Mouse (Mus musculus) intestine, embryonic 15.5 days (tissue): ENCODE results near the gene Casc3. TPM values are rescaled to one million over a fixed set of nuclear protein-coding genes. Genes with fewer than 3 reads are reported as not detected.

Experiments
- ATAC-seq: fragments of 200-750 bp; cut with Nextera tagmentation; 2 replicates; pipeline ENCODE4 v1.8.0; 2017; ENCODE audit warnings: moderate TSS enrichment, moderate library complexity
- H3K27ac ChIP-seq: fragments of 300-500 bp; sonication (generic); 2 replicates; pipeline ENCODE4 v1.5.1; 2015; ENCODE audit warnings: mild to moderate bottlenecking, inconsistent platforms
- H3K27me3 ChIP-seq: fragments of 300-500 bp; sonication (generic); replicated peaks from 2 replicates; pipeline ENCODE4 v1.6.1; 2015; ENCODE audit warnings: inconsistent platforms
- H3K36me3 ChIP-seq: fragments of 300-500 bp; sonication (generic); 2 replicates; pipeline ENCODE4 v1.6.1; 2015; ENCODE audit warnings: inconsistent platforms
- H3K4me1 ChIP-seq: fragments of 300-500 bp; sonication (generic); replicated peaks from 2 replicates; pipeline ENCODE4 v1.6.1; 2015; ENCODE audit warnings: inconsistent platforms
- H3K4me2 ChIP-seq: fragments of 300-500 bp; sonication (generic); replicated peaks from 2 replicates; pipeline ENCODE4 v1.6.1; 2015; ENCODE audit warnings: mild to moderate bottlenecking, inconsistent platforms
- H3K4me3 ChIP-seq: fragments of 300-500 bp; sonication (generic); replicated peaks from 2 replicates; pipeline ENCODE4 v1.5.1; 2015; ENCODE audit warnings: inconsistent platforms
- H3K9ac ChIP-seq: fragments of 300-500 bp; sonication (generic); 2 replicates; pipeline ENCODE4 v1.6.1; 2015; ENCODE audit warnings: inconsistent platforms
- H3K9me3 ChIP-seq: fragments of 300-500 bp; sonication (generic); 2 replicates; pipeline ENCODE4 v1.6.1; 2016; ENCODE audit warnings: inconsistent platforms
- WGBS: fragments of 180-500 bp; shearing (Covaris S2); methylation state at CpG from one replicate; pipeline ENCODE4 v1.1.7; 2015; 5-methylcytosine and 5-hydroxymethylcytosine counted together
- polyA plus RNA-seq: library from polyadenylated mRNA; unstranded; fragments of >200 nt; fragmentation: Nextera tagmentation; extraction: Ambion mirVana; gene quantifications from 2 replicates; pipeline ENCODE4 v1.2.1, GENCODE M21; 2015

Casc3 gene
- polyA plus RNA-seq, 1 experiment from 2014 or later: 29.8 TPM

DNA sequence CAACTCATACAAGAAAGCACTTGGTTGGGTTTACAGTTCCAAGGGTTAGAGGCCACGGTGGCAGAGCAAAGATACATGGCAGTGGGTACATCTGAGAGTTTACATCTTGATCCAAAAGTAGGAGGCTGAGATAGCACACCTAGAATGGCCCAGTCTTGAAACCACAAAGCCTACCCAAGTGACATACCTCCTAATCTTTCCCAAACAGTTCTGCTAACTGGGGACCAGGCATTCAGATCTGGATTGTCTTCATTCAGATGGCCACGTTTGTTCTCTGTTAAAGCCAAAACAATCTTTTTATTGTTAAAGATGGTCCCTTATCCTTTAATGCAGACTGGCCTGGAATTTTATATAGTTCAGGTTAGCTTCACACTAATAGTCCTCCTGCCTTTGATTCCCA, 23.2 kb downstream of the Casc3 start:
- peaks cover 68% of the 10 kb centered on the region for H3K36me3 ChIP-seq
- no peaks in the 10 kb centered on the region for H3K4me1 ChIP-seq
- H3K27ac ChIP-seq: no peak overlapping the region
- H3K9ac ChIP-seq: no peak overlapping the region
- no peak for ATAC-seq
- H3K27me3 ChIP-seq: no peaks in the 10 kb centered on the region
- no peak overlapping the region for H3K4me3 ChIP-seq
- H3K4me2 ChIP-seq: no peak overlapping the region
- no peaks in the 10 kb centered on the region for H3K9me3 ChIP-seq
- WGBS: 80% methylated on average over 2 of the region's 2 CpGs

DNA sequence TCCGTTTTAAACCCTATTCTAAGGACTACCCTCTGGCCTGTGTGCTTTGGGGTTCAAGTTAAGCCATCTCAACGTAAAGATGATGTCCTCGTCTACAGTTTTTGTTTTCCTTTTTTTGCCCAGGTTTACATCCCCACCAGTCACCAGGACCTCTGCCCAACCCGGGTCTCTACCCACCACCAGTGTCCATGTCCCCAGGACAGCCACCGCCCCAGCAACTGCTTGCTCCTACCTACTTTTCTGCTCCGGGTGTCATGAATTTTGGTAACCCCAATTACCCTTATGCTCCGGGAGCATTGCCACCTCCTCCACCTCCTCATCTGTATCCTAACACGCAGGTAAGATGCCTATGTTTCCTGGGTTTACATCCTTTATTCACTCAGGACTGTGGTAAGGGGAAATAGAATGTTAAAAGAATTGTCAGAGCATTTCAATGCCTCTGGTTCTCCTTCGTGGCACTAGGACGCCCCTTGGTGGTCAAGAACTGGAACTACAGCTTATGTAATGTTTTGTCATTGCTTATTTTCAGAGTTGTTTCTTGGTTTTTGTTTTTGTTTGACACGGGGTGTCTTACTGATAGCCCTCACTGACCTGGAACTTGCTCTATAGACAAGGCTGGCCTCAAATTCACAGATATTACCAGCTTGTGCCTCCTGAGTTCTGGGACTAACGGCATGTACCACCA, 24.5 kb downstream of the Casc3 start:
- ATAC-seq: no peak
- no peaks in the 10 kb centered on the region for H3K9me3 ChIP-seq
- no peak overlapping the region for H3K4me3 ChIP-seq
- H3K9ac ChIP-seq: no peak overlapping the region
- no peaks in the 10 kb centered on the region for H3K27me3 ChIP-seq
- no peaks in the 10 kb centered on the region for H3K4me1 ChIP-seq
- WGBS: 75% methylated on average over 12 of the region's 12 CpGs
- H3K36me3 ChIP-seq: peaks cover 69% of the 10 kb centered on the region
- no peak overlapping the region for H3K27ac ChIP-seq
- H3K4me2 ChIP-seq: no peak overlapping the region

DNA sequence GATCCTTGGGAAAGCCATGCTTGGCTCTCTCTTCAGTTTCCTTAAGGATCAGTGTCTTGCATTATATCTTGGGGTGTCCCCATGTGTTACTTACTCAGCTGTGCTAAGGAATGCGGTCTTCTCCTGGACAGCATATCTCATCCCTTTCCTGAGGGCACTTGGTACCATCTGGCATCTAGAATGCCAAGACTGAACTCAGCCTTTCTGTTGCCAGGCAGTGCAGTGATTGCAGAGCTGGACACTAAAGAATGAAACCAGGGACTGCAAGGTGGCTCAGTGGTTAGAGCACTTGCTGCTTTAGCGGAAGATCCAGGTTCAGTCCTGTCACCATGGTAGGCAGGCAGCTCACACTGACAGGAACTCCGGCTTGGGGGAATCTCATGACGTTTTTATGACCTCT, 25.2 kb downstream of the Casc3 start:
- ATAC-seq: no peak
- Histone ChIP-seq H3K4me2 (no peak overlapping the region), H3K9ac (no peak overlapping the region), H3K27me3 (no peaks in the 10 kb centered on the region), H3K4me1 (no peaks in the 10 kb centered on the region), H3K27ac (no peak overlapping the region), H3K9me3 (no peaks in the 10 kb centered on the region), H3K4me3 (no peak overlapping the region), H3K36me3 (peaks cover 64% of the 10 kb centered on the region)
- 68% methylated on average over 4 of the region's 4 CpGs for WGBS

DNA sequence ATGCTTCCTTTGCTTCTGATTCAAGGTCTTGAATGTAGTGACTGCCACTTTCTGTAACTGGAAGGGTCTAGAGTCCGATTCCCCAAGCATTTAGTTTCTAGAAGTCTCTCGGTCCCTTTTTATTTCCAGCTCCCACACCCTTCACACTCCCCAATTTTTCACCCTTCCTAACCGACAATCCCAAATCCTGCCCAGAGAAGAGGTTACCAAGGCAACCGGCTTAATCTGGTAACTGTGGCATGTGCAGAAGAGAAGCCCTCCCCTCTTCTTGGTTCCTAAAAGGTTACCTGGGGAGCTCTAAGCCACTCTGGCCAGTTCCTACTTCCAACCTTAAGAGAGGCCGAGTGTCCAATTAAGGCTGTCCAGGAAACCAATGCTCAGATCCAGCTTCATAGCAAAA, 30.6 kb downstream of the Casc3 start:
- no peak overlapping the region for H3K9ac ChIP-seq
- H3K27me3 ChIP-seq: peaks cover 12% of the 10 kb centered on the region; the same call in 1 of the 2 replicates
- no peak for ATAC-seq
- no peak overlapping the region for H3K27ac ChIP-seq
- 56% methylated on average over 5 of the region's 5 CpGs for WGBS
- H3K4me2 ChIP-seq: no peak overlapping the region
- no peaks in the 10 kb centered on the region for H3K9me3 ChIP-seq
- H3K4me3 ChIP-seq: no peak overlapping the region
- peaks cover 25% of the 10 kb centered on the region for H3K36me3 ChIP-seq
- peaks cover 27% of the 10 kb centered on the region for H3K4me1 ChIP-seq

DNA sequence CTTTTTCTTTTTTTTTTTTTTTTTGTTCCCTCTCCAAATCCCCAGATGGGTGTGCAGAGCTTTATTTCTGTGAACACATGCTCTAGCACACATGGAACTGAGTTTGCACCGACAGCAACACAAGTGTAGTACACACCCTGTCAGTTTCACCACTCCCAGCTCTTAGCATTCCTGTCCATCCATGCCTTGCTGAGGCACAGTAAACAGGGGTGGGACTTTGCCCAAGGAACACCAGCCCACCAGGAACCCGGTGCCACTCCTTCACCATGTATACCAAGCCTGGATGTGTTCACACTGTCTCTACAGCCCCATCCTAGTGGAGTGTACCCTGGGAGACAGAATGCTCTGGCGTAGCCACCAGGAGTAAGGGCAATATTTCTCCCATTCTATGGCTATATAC, 31.0 kb downstream of the Casc3 start:
- WGBS: 47% methylated on average over 3 of the region's 3 CpGs
- Histone ChIP-seq H3K4me2 (peak overlapping the region; percentile 94; the same call in 1 of the 2 replicates), H3K9ac (no peak overlapping the region), H3K27ac (peak overlapping the region; percentile 17; the same call in 1 of the 2 replicates), H3K4me1 (peaks cover 27% of the 10 kb centered on the region), H3K27me3 (peaks cover 12% of the 10 kb centered on the region; the same call in 1 of the 2 replicates), H3K4me3 (no peak overlapping the region), H3K36me3 (peaks cover 25% of the 10 kb centered on the region), H3K9me3 (no peaks in the 10 kb centered on the region)
- peak; percentile 37 for ATAC-seq

DNA sequence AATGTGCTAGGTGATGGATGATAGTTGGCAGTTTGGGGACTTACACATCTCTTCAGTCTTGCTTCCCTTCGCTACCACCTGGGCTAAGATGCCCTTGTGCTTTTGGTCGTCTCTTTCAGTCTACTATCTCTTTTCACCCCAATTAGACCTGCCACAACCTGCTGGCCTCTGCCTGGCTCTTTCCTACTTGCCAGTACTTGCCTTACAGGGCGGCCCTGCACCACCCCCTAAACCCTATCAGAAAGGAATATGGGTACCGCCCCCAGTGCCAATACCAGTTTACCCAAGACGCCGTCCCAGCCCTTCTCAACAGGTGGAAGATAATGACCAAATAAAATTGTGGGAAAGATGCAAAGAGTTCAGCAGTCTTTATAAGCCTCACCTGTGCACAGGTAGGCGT, 31.4 kb downstream of the Casc3 start:
- ATAC-seq: peak; percentile 37
- Histone ChIP-seq H3K4me3 (peak overlapping the region; percentile 77), H3K9me3 (no peaks in the 10 kb centered on the region), H3K27ac (peak overlapping the region; percentile 17; the same call in 1 of the 2 replicates), H3K4me1 (peaks cover 27% of the 10 kb centered on the region), H3K36me3 (peaks cover 23% of the 10 kb centered on the region), H3K27me3 (peaks cover 12% of the 10 kb centered on the region; the same call in 1 of the 2 replicates), H3K9ac (no peak overlapping the region), H3K4me2 (peak overlapping the region; percentile 94)
- 26% methylated on average over 7 of the region's 7 CpGs for WGBS

DNA sequence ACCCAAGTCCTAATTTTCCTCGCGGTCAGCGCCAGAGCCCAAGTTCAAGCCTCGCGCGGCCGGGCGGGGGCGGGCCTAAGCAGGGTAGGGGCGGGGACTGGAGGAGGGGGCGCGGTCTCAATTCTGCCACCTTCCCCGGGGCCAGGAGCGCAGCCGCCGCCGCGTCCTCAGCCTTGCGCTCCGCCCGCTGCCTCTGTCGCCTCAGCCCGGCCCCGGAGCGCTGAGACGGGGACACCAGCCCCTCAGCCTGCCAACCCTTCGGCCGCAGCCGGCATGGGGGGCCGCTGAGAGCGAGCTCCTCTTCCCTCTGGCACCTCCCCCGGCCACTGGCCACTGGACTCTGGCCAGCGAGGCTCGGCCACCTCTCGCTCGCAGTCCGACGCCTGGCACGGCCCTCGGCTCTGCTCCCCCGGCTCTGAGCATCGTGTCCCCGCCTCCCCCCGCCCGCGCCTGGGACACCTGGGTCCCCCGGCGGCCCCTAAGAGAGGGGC, 32.0 kb downstream of the Casc3 start, which contains the start of gene Rapgefl1:
Gene Rapgefl1 (plus strand): TSS at position 135 of the 491 bp plus-strand sequence.
- ATAC-seq: peak; percentile 91
- peak within 1 kb of the TSS; percentile 32; the same call in 1 of the 2 replicates for H3K27ac ChIP-seq
- WGBS: under 1% methylated on average over 44 of the region's 48 CpGs

DNA sequence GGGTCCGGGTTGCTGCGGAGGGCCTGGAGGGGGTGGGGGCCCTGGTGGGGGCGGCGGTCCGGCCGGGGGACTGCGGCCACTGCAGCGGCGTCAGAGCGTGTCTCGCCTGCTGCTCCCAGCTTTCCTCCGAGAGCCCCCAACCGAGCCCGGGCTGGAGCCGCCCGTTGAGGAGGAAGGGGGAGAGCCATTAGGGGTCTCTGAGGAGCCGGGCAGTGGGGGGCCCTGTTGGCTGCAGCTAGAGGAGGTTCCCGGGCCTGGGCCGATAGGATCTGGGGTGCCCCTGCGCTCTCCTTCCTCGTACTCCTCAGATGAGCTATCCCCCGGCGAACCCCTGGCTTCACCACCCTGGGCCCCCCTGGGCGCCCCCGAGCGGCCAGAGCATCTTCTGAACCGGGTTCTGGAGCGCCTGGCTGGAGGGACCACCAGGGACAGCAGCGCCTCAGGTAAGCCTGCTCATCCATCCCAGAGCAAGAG, 32.6 kb downstream of the Casc3 start:
- Histone ChIP-seq H3K27ac (no peak overlapping the region), H3K9me3 (no peaks in the 10 kb centered on the region), H3K4me2 (peak overlapping the region; percentile 94), H3K27me3 (peaks cover 12% of the 10 kb centered on the region; the same call in 1 of the 2 replicates), H3K9ac (peak overlapping the region; percentile 78), H3K4me3 (peak overlapping the region; percentile 77), H3K36me3 (peaks cover 14% of the 10 kb centered on the region), H3K4me1 (peaks cover 27% of the 10 kb centered on the region)
- ATAC-seq: peak; percentile 9
- WGBS: 5% methylated on average over 15 of the region's 29 CpGs

More for the DNA sequence above, 32.0 kb downstream of the Casc3 start, which contains the start of gene Rapgefl1:
- H3K4me3 ChIP-seq: peak within 1 kb of the TSS; percentile 77
- no peaks in the 10 kb centered on the region for H3K9me3 ChIP-seq
- peak within 1 kb of the TSS; percentile 94 for H3K4me2 ChIP-seq
- H3K9ac ChIP-seq: peak within 1 kb of the TSS; percentile 78
- peaks cover 27% of the 10 kb centered on the region for H3K4me1 ChIP-seq
- H3K27me3 ChIP-seq: peaks cover 12% of the 10 kb centered on the region; the same call in 1 of the 2 replicates
- H3K36me3 ChIP-seq: peaks cover 20% of the 10 kb centered on the region

DNA sequence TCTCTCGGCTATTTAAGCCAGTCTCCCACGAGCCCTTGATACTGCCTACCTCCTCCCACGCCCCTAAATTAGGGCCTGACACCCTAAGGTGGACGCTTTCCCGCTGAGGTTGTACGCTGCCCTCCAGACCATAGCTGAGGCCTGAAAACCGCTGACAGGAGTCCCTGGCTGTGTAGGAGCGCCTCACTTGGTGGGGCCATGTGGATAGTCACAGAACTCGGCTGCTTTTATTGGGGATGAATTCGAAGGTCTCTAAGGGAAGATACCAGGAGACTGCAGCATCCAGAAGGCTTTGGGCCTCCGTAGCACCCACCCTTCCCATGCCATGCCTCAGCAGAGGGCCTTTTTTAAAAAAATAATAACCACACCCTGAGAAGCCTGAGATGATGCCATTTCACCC, 33.2 kb downstream of the Casc3 start:
- Histone ChIP-seq H3K4me1 (peaks cover 27% of the 10 kb centered on the region), H3K4me2 (peak overlapping the region; percentile 94), H3K9me3 (no peaks in the 10 kb centered on the region), H3K27ac (no peak overlapping the region), H3K36me3 (peaks cover 8% of the 10 kb centered on the region), H3K9ac (no peak overlapping the region), H3K4me3 (no peak overlapping the region; the same call in 1 of the 2 replicates), H3K27me3 (peaks cover 12% of the 10 kb centered on the region; the same call in 1 of the 2 replicates)
- ATAC-seq: no peak
- 62% methylated on average over 11 of the region's 11 CpGs for WGBS

DNA sequence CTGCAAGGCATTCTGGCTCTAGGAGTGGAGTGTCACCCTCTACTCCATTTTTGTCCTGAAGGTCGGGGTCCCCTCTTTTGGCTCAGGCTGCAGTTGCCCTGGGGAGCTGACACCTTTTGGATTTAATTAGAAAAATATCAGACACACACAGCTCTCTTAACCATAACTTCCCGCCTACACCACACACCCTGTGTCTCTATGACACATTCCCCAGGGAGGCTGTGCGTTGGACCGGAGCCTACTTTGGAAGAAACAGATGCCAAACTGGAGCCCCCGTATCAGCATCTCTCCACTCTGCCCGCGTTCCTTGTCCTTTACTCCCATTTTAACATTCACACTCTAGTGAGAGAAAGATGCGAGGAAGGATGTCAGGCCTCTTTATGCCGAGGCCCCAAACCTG, 33.8 kb downstream of the Casc3 start:
- H3K4me3 ChIP-seq: no peak overlapping the region
- no peak overlapping the region for H3K9ac ChIP-seq
- no peak for ATAC-seq
- H3K4me2 ChIP-seq: no peak overlapping the region
- H3K27ac ChIP-seq: no peak overlapping the region
- H3K27me3 ChIP-seq: peaks cover 12% of the 10 kb centered on the region; the same call in 1 of the 2 replicates
- peaks cover 27% of the 10 kb centered on the region for H3K4me1 ChIP-seq
- H3K9me3 ChIP-seq: no peaks in the 10 kb centered on the region
- H3K36me3 ChIP-seq: peaks cover 2% of the 10 kb centered on the region; the same call in 1 of the 2 replicates
- 82% methylated on average over 9 of the region's 9 CpGs for WGBS

DNA sequence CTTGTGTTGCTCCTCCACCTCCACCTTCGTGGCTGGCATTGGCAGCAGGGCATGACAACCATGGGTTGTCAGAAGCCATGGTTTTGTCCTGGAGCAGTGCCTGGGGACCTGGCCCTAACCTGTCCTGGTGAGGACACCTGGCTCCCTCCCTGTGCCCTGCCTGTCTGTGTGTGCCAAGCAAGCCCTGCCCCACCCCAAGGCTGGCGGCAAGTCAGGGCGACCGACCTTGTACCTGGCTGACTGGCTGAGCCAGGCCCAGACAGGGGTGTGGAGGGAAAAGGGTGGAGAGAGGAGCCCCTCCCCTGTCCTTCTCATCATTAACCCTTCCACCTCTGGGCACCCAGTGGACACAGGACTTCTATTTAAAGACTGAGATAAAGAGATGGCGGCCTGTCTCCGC, 34.7 kb downstream of the Casc3 start:
- H3K9ac ChIP-seq: no peak overlapping the region
- H3K4me2 ChIP-seq: peak overlapping the region; percentile 24; the same call in 1 of the 2 replicates
- no peaks in the 10 kb centered on the region for H3K36me3 ChIP-seq
- H3K4me1 ChIP-seq: peaks cover 27% of the 10 kb centered on the region
- H3K27me3 ChIP-seq: peaks cover 12% of the 10 kb centered on the region; the same call in 1 of the 2 replicates
- 36% methylated on average over 6 of the region's 6 CpGs for WGBS
- no peaks in the 10 kb centered on the region for H3K9me3 ChIP-seq
- no peak overlapping the region for H3K27ac ChIP-seq
- no peak overlapping the region for H3K4me3 ChIP-seq
- peak; percentile 63 for ATAC-seq

DNA sequence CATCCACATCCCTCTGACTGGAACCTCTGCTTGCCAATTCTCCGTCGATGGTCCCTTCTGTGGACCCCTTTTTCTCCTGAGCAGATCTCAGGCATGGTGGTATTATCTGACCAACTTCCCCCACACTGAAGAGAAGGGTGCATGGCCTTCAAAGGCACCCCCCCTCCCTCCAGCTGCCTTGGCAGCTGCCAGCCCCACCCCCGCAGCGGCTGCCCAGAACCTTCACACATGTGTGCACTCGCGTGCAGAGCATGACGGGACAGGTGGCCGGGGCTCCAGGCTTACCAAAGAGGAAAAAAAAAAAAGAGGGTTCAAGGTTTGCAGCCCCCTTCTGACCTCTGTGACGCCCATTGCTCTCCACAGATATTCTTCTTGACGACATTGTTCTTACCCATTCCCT, 35.2 kb downstream of the Casc3 start:
- Histone ChIP-seq H3K4me2 (no peak overlapping the region), H3K27ac (no peak overlapping the region), H3K9me3 (no peaks in the 10 kb centered on the region), H3K4me1 (peaks cover 27% of the 10 kb centered on the region), H3K36me3 (no peaks in the 10 kb centered on the region), H3K4me3 (no peak overlapping the region), H3K9ac (no peak overlapping the region), H3K27me3 (peaks cover 12% of the 10 kb centered on the region; the same call in 1 of the 2 replicates)
- WGBS: 63% methylated on average over 10 of the region's 10 CpGs
- no peak for ATAC-seq
